Mouse (Mus musculus) A20 (cell line): ENCODE measurements around the gene Slf2.
A peak's percentile ranks its signal among the peaks of the same experiment; 100 is the strongest.

Experiments used
- DNase-seq: peaks from one replicate; pipeline ENCODE4 v3.0.0-alpha.2; 2011; ENCODE audit warnings: low read depth, low spot score

The Slf2 gene

GRCm38 (mm10) chr19:45012219-45012618 is 81.3 kb downstream of the Slf2 start:
- DNase-seq, result no peak

- DNase-seq, result peak; percentile 39
Observed at GRCm38 (mm10) chr19:45012636-45013035, 81.7 kb downstream of the Slf2 start.

- DNase-seq, result no peak
Observed at GRCm38 (mm10) chr19:45013581-45014225, 82.8 kb downstream of the Slf2 start.

- DNase-seq, result peak; percentile 68
Observed at GRCm38 (mm10) chr19:45014335-45014971, 83.5 kb downstream of the Slf2 start, which contains the start of gene Lzts2. Gene Lzts2, plus strand, starts transcription at chr19:45014414.

GRCm38 (mm10) chr19:45014981-45015402 is 84.0 kb downstream of the Slf2 start:
- peak; percentile 66 for DNase-seq

- peak; percentile 91 for DNase-seq
Observed at GRCm38 (mm10) chr19:45015518-45016281, 84.7 kb downstream of the Slf2 start.

- DNase-seq, result peak; percentile 83
Observed at GRCm38 (mm10) chr19:45016341-45017215, 85.6 kb downstream of the Slf2 start.

- DNase-seq, result peak; percentile 67
Observed at GRCm38 (mm10) chr19:45017216-45017771, 86.3 kb downstream of the Slf2 start.

- no peak for DNase-seq
Observed at GRCm38 (mm10) chr19:45017909-45018308, 87.0 kb downstream of the Slf2 start.

GRCm38 (mm10) chr19:45018351-45018831 is 87.4 kb downstream of the Slf2 start:
- no peak for DNase-seq

- no peak for DNase-seq
Observed at GRCm38 (mm10) chr19:45020348-45020747, 89.4 kb downstream of the Slf2 start.

GRCm38 (mm10) chr19:45021362-45021761 is 90.4 kb downstream of the Slf2 start:
- no peak for DNase-seq

- no peak for DNase-seq
Observed at GRCm38 (mm10) chr19:45023993-45024392, 93.0 kb downstream of the Slf2 start.

GRCm38 (mm10) chr19:45024775-45025174 is 93.8 kb downstream of the Slf2 start:
- no peak for DNase-seq

GRCm38 (mm10) chr19:45025937-45026568 is 95.1 kb downstream of the Slf2 start:
- DNase-seq, result no peak

- no peak for DNase-seq
Observed at GRCm38 (mm10) chr19:45026958-45027670, 96.2 kb downstream of the Slf2 start.

GRCm38 (mm10) chr19:45027848-45028247 is 96.9 kb downstream of the Slf2 start:
- DNase-seq, result no peak

- DNase-seq, result no peak
Observed at GRCm38 (mm10) chr19:45028746-45029145, 97.8 kb downstream of the Slf2 start.

GRCm38 (mm10) chr19:45029571-45029970 is 98.6 kb downstream of the Slf2 start:
- no peak for DNase-seq

- peak; percentile 78 for DNase-seq
Observed at GRCm38 (mm10) chr19:45030111-45030510, 99.2 kb downstream of the Slf2 start.
